Mouse (Mus musculus) small intestine, adult 2 months (tissue): Measurements from ENCODE around the gene Tnik.

Source experiments
- CTCF ChIP-seq: fragments of 200-500 bp; IDR thresholded peaks from 2 replicates; pipeline ENCODE4 v1.5.1; 2012; ENCODE audit warnings: low read depth, mild to moderate bottlenecking, control low read depth, inconsistent platforms, low read length, moderate library complexity, mixed read lengths; ENCODE audit not compliant: insufficient replicate concordance, insufficient read length; ENCODE audit errors: extremely low read depth
- POLR2A ChIP-seq: fragments of 200-500 bp; IDR thresholded peaks from 2 replicates; pipeline ENCODE4 v1.6.1; 2012; ENCODE audit warnings: low read depth, mild to moderate bottlenecking, control low read depth, inconsistent platforms, low read length, moderate library complexity

- TF ChIP-seq CTCF (no peak), POLR2A (no peak)
These were observed 418.9 kb downstream of the Tnik start for GRCm38 (mm10) chr3:28681866-28682265.
